Mouse (Mus musculus): ENCODE measurements around the gene Cux2.

The Cux2 gene

DNA sequence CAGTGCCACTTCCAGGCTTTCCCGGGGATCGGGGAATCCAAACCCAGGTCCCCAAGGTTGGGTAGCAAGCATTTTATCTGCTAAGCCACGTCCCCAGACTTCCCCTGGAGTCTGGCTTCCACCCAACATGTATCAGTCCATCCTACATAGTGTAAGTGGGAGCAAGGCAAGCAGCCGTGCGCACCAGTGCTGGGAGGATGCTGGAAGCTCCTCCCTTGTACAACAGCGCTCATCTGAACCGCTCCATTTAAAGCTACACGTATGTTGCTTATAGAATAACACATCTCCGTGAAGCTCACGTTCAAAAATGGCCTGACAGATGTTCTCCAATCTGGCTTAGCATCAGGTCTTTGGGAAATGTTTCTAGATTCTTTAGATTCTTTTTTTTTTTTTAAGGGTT lies 86.9 kb downstream of the Cux2 start:
- DNase-seq (ENCODE audit: low spot score): no peak

DNA sequence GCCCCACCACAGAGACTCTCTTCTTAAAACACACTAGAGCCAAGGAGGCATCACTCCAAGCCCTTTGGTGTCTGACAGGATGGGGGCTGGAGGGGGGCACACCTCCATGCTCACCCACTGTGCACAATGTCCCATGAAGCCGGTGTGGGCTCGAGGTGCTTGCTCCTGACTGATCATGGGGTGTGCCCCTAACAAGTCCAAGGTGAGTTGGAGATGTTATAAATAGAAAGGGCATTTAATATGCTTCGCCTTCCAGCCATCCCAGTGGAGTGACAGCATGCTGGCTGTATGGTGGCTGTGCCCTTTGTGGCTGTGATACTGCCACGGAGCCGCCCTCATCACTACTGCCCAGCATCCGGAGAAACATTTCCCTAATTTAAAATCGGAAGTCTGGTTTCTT lies 87.5 kb downstream of the Cux2 start:
- no peak for DNase-seq (ENCODE audit: low spot score)

DNA sequence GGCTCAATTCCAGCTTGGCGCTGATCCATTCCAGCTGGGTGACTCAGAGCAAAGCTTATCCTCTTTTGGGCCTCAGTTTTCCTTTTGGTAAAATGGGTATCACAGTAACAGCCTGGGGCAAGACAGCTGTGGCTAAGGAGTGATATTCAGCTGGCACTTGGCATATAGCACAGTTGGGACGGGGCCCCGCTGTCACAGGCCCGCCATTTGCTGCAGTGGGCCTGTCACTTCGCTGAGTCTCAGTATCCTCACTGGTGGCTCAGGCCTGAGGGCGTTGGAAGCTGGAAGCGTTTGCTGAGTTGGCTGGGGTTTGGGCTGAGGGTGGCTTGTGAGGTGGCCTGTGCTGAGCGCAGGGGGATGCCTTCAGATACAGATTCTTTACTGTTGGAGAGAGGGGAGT lies 88.6 kb downstream of the Cux2 start:
- no peak for DNase-seq (ENCODE audit: low spot score)

DNA sequence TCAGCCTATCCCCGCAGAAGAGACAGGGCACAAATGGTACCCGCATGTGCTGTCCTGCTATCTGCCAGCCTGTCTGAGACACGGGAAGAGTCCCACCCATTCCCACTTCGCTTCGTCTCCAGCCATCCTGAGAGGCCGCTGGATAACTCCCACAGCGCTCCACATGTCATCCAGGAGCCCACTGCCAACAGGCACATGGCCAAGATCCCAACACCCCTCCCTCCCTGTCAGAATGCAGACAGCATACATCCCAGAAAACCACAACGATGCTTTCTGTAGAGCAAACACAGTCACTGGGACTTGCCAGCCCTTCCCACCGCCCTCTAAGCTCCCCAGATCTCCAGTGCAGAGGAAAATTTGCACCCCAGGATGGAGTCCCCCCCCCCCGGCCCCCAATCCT lies 90.2 kb downstream of the Cux2 start:
- no peak for DNase-seq (ENCODE audit: low spot score)

DNA sequence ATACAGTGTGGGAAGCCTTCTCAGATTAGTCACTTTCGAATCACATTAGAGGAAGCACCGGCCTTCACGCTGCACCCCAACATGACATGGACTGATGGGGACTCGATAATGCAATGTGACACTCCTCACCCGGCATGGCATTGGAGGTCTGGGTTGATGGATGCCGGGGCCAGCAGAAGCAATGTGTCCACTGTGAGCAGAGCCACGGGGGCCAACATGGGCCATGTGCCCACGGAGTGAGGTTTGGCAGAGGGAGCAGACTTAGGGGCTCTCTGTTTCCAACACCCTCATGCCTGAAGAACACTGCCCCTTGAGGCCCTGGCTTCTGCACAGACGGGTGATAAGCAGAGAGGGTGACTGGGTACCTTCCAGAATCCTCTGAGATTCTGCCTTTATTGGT lies 91.4 kb downstream of the Cux2 start:
- no peak for DNase-seq (ENCODE audit: low spot score)

DNA sequence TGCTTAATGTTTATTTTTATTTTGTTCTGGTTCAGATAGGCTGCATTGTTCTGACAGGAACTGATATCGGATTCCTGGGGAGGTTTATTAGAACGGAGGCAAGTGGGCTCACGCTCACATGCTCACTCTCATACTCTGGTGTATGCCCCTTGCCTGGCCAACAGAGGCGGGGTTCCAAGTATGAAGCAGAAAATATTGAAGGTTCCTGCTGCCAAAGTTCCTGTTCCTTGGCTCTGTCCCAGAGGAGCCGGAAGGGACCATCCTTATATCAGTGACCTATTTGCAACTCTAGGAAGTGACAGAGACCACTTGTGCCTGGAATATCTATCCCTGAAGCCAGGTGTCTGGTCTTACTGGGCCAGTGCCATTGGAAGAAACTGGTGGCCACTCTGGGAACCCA lies 94.1 kb downstream of the Cux2 start:
- DNase-seq (ENCODE audit: low spot score): no peak

DNA sequence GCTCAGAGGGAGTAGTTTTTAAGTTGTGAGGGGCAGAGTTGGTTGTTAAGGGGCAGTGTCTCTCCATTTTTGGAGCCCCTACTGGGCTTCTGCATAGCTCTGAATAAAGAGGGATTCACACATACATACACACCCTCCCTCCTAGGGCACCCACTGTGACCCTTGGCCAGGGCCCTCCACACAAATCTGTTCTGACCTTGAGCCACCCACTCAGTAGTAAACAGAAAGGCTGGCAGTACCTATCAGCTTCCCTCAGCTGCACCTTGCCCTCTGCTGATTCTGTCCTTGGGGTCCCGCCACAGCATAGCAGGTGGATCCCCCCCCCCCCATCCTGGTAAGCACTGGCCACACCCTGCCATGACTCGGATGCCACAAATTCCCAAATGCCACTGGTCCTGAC lies 99.7 kb downstream of the Cux2 start:
- no peak for DNase-seq (ENCODE audit: low spot score)

DNA sequence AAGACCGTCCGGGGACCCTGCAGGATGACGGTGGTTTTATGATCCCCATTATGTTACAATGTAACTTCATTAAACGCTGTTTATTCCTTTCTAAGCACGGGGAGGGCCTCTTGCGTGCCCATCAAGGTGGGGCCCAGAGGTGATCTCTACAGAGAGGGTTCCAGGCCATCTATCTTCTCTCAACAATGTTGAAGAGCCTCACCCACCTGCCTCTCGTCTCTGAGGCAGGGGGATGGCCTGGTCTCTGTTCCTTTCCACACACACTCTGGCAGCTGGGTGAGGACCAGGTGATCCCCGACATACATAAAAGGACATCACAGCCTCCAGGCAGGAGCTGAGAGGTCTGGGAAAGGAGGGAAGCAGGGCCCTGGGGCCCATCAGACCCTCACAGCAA lies 100.9 kb downstream of the Cux2 start:
- DNase-seq (ENCODE audit: low spot score): no peak

DNA sequence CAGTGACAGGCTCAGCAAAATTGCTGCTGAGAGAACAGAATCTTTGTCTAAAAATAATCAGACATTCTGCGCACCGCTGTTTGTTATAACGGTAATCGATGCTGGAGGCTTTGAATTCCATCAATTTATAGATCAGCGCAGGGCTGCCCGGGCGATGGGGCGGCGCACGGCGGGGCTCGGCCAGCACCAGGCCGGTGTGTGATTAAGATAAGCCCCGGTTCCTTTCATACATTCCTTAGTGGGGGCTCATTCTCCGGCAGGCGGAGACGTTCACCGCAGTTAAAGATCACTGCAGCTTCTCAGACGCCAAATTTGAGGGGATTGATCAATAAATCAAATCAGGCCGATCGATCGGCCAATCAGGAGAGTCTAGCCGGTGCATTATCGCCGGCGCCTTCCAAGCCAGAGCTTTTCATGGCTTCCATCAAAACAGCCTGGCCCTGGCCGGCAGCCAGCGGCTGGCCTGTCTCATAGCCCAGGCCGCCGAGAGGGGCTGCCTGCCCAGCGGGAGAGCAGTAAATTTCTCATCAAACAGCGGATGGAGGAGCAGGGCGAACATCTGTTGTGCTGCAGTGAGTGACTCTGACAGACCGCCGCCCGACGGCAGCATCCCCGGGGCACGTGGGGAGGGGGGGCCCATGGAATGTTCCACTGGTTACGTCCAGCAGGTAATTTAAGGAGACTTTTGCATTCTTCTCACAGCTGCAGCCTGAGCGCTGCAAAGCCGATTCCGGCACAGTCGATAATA lies 101.4 kb downstream of the Cux2 start:
- peak; percentile 87 for DNase-seq (ENCODE audit: low spot score)

DNA sequence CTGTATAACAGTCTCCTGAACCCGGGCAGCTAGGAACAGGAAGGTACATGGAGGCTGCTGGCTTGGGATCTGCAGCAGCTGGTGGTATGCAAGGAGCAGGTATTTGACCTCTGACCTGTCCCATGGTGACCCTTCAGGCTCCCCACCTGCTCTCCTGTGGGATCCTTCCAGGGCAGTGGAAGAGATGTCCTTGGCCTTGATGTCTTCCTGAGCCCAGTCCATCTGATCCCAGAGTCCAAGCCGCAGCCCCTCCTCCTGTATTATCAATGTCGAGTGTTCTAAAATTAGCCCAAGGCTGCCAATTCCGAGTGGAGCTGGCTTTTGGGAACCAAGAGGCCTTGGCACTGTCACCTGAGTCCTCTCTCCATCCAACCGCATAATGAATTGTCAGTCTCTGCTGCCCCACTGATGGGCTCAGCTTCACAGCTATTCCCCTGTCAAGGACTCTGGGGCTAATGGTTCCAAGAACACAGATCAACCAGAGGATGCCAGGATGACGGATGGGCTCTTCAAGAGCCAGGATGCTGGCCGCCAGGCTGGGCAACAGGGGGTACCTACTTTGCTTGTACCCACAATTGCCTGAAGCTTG lies 103.2 kb downstream of the Cux2 start:
- no peak for DNase-seq (ENCODE audit: low spot score)

DNA sequence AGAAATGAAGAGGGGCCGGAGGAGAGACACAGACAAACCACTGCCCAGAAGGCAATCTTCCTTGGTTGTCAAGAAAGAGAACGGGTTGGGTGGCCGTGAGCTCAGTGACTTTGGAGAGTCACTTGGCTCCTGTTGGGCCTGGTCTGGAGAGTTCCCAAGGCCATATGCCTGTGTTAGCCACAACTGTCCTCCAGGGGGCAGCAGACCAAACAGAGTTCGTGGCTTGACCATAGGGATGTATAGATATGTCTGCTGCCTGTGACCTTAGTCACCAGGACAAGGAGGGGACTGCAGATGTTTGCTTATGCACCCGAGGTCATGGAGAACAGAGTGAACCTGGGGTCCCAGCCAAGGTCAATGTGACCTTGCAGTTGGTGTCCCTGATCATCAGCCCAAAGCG lies 104.1 kb downstream of the Cux2 start:
- DNase-seq (ENCODE audit: low spot score): peak; percentile 89

DNA sequence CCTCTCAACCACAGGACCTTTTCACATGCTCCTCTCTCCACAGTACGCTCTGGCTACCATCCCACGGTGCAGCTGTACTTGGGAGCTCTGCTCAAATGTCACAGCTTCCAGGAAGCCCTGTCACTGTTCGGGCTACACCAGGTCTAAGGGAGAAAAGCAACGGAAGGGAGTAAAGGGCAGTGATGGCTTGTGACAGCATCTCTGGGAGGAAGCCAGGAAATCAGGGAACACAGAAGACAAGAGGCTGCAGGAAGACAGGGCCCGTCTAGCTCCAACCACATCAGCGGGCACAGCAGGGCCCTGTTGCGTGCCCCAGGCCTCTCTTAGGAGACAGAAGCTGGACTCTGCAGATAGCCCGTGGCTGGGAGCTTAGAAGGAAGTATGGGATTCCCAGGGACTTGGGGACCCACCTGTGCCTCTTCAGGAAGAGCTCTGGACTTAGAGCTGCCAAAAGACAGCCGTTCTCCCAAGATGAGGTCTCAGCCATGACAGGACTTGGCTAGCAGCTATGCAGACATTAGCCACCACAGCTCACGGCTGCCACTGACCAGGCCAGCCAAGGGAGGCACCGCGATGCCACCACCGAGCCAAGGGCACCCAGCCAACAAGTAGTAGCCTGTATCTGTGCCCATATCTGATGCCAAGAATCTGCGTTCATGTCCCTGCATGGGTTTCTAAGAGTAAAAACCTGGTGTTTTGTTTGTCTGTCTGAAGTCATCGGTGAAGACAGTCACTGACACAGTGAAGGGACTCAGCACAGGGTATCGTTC lies 105.7 kb downstream of the Cux2 start:
- DNase-seq (ENCODE audit: low spot score): no peak

DNA sequence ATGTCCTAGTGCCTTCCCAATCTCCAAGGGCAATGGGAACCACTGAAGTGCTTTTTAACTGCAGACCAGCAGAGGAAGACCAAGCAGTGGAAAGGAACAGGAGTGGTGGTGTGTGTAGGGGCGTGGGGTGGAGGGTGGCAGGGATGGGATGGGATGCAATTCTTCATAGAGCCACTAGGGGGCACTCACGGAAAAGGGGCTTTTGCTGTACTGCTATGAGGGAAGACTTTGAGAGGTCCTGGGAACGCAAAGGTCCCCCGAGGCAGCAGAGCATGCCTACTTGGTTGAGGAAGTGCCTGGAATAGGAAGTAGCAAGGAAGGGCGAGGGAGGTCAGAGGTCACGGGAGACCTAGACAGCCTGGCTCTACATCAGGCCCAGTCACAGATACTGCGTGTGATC lies 106.4 kb downstream of the Cux2 start:
- peak; percentile 43 for DNase-seq (ENCODE audit: low spot score)

DNA sequence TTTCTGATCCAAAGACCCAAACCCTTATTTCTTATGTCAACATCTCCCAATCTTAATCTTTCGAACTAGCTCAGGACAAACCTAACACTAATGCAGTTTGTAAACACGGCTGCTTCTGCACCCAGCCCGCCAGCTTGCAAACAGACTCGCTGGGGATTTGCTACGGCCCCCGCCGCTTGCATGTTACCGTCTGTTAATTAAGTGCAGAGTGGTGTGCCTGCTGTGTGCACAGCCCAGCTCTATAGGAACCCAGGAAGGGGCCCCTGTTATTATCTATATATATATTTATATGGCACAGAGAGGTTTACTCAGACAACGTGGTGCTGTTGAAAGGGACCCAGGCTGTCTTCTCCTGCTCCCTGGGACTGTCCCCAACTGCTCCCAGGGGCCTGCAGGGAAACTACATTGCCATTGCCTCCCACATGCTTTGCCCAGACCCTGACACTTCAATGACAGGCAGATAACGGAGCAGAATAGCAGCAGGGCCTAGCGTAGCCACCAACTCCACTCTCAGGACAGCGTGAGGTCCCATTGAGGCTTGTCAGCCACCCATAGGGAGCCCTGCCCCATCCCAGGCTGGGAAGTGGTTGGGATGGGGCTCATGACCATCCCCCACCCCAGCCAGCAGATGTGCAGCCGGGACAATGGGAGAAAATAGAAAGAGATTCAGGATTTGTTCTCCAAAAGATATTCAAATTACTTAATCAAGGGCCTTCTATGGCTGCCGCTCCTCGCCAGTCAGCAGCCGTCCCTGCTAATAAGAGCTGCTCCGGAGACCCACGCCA lies 111.6 kb downstream of the Cux2 start:
- DNase-seq (ENCODE audit: low spot score): no peak

DNA sequence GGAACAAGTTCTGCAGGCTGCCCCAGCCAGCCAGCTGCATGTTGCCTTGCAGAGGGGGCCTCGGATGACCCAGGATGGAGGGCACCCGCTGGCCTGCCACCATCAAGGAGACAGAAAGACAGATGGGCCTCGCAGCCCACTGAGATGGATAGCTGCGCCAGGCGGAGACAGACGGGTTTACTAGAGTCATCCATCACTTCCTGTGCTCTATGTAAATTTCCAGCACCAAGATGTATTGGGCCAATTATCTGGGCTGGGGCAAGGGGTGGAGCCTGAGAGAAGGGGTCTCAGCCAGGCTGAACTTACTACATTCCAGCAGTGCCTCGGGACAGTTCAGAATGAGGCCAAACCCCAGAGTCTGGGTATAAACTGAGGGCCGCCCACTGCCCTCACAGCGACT lies 119.6 kb downstream of the Cux2 start:
- no peak for DNase-seq (ENCODE audit: low spot score)

DNA sequence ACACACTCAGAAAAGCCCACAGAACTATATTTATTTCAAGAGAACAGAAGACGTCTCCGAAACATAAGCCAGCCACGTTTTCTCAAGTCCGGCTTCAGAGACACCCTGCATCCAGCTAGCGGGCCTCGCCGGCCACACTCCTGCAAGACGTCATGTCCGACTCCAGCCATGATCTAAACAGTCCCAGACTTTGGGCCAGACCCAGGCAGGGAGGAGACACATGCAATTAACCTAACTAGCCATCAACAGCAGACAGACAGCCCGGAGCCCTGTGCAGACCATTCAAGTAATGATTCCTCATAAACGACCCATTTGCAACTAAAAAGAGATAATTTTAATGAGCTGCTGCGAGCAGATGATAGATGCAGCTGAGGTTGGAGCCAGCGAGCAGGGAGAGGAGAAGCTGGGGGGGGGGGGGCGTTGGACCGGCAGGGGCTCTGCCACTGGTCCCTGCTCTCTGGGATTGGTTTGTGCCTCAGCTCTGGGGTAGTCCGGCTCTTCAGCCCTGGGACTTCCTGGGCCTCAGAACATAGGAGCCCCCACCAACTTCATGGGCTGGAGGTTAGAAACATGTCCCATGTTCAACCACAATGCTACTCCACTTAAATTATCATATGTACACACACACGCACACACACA lies 121.4 kb downstream of the Cux2 start:
- DNase-seq (ENCODE audit: low spot score): peak; percentile 75

DNA sequence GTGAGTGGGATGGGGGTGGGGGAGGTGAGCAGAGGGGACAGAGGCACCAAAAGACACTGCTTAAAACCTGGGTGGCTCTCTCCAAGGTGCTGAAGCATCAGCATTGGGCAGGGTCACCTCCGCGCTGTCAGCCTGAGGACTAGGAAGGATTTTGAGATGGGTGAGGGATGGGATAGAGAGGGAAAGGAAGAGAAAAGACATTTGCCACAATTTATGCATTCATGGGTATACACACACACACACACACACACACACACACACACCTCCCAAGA lies 123.4 kb downstream of the Cux2 start:
- DNase-seq (ENCODE audit: low spot score): peak; percentile 63

DNA sequence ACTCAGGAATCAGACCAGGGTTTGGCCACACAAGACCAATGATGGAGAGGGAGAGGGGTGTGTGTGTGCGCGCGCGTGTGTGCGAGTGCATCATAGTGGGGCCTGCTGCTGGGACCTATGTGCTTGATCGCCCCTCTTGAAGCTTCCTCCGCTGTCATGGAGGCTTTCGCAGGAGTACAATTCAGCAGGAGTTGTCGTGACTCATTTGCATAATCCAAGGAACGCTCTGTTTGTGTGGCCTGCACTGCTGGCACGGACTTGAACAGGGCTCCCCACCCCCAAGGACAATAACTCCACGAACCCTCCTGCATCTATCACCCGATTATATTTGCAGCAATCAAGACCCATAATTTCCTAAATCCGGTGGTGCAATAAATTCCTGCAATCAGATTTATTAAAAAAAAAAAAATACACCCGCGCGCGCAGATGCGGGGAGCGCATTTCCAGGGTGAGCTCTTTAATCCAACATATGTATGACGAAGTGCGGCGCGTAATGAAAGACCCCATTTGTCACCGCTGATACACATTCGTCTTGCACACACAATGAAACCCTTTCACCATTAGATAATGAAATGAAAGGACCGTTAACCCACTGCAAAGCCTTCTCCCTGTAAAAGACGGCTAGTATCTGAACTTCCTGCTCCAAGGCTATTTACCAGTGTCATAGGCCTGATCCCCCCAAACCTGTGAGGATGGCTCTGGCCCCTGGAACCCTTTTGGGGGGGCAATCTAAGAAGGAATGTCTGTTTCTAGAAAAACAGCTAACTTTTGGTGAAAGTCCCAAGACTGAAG lies 124.0 kb downstream of the Cux2 start:
- DNase-seq (ENCODE audit: low spot score): no peak

DNA sequence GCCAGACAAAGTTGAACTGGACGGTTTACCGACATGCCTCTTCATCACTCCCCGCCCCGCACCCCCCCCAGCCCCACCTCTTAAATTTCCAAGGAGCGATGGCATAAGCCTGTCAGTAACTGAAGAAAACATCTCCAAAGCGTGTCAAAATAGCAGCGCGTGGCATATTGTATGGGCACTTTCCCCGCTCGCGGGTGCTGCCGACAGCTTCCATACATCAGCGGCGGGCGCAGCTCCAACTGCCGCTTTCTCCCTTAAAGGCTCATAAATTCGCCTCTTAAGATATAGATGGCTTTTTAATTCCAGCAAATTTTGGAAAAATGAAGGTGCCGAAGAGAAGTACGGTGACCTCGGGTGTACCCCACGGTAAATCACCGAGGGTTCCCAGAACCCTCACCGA lies 124.6 kb downstream of the Cux2 start:
- no peak for DNase-seq (ENCODE audit: low spot score)

DNA sequence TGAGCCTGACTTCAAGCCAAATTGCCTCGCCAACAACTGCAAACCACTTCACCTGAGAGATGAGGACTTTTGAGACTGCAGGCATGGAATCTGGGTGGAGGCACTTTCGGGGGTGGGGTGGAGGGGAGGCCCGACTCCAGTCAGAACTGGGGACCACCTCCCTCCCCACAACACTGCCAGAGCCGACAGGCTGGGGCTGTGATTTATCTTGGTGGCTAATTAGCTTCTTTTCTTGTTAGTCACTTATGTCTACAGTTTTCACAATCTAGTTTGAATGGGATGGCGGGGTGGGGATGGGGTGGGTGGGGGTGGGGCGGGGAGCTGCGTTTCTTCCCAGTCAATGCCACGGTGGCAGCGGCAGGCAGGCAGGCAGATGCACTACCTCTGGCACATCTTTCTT lies 125.5 kb downstream of the Cux2 start:
- no peak for DNase-seq (ENCODE audit: low spot score)
